Mouse (Mus musculus) thymus, postnatal 10 days (tissue): ENCODE measurements around the gene Cerk.

Source experiments
- DNase-seq, 2 experiments: peaks; one replicate each; pipeline ENCODE4 v3.0.0; 2021; ENCODE audit warnings: low spot score in 2 of 2

Gene Cerk

GRCm38 (mm10) chr15:86091201-86091997, 94.5 kb downstream of the Cerk start:
- DNase-seq = no peak

GRCm38 (mm10) chr15:86090578-86090977, 95.4 kb downstream of the Cerk start:
- DNase-seq = no peak

- DNase-seq = no peak
Observed at GRCm38 (mm10) chr15:86089991-86090529, 95.9 kb downstream of the Cerk start.
